In genomic region chr10:93444407-93444806, GRCm38 (mm10) we compare ENCODE assay signal across 14 mouse cellular contexts. TPM values are rescaled to one million over a fixed set of nuclear protein-coding genes. Genes with fewer than 3 reads are reported as not detected.
DNase-seq lines count a peak whose midpoint lies in the region; ATAC-seq and TF ChIP-seq lines count a peak whose summit lies in the region.
"Had no signal": no experiment of that assay in that cellular context is flagged by ENCODE, and none has a peak within 500 bp of the region (broad histone marks: within the 10 kb centered on the region; RNA-seq: fewer than 3 reads in every experiment).

No protein-coding gene starts in this region.

- peak; percentile 65; the same call in 1 of the 2 replicates for ATAC-seq in frontal cortex, adult (ENCODE audit: low TSS enrichment)
- ATAC-seq in liver, embryonic 16.5 days (ENCODE audit: low read depth), result peak; percentile 38; the same call in 1 of the 2 replicates
- no peak for ATAC-seq in liver, embryonic 11.5 days (replicated peaks; ENCODE audit: low FRiP score)
- ATAC-seq in CD4-positive, CD25-positive, alpha-beta regulatory T cell, adult 4 months, result peak; percentile 62
- peak; percentile 59 for ATAC-seq in liver, postnatal 0 days
- ATAC-seq in midbrain, embryonic 11.5 days (ENCODE audit: low FRiP score), result no peak

- no peak overlapping the region for H3K9ac ChIP-seq in liver, embryonic 16.5 days (ENCODE audit: low read depth, low read length)
- H3K9ac ChIP-seq in liver, embryonic 11.5 days (ENCODE audit: low read depth, low read length), result no peak overlapping the region
- no peak overlapping the region for H3K9ac ChIP-seq in liver, postnatal 0 days (replicated peaks)
- H3K9ac ChIP-seq in midbrain, embryonic 11.5 days (ENCODE audit: low read length), result no peak overlapping the region
- H3K9ac ChIP-seq: limb, embryonic 13.5 days had no signal

- no peaks in the 10 kb centered on the region for H3K27me3 ChIP-seq in liver, embryonic 16.5 days (ENCODE audit: control insufficient read depth, insufficient read depth, low read depth, low read length)
- no peaks in the 10 kb centered on the region; the same call in 1 of the 2 replicates for H3K27me3 ChIP-seq in liver, embryonic 11.5 days (replicated peaks; ENCODE audit: control insufficient read depth, insufficient read depth, low read length)
- no peaks in the 10 kb centered on the region for H3K27me3 ChIP-seq in liver, postnatal 0 days (ENCODE audit: insufficient read depth, low read length)
- no peaks in the 10 kb centered on the region for H3K27me3 ChIP-seq in midbrain, embryonic 11.5 days (ENCODE audit: control insufficient read depth, insufficient read depth, low read length)
- H3K27me3 ChIP-seq: limb, embryonic 13.5 days had no signal

- no peak for TF ChIP-seq CTCF in liver, postnatal 0 days (IDR thresholded peaks at IDR 0.05; ENCODE audit: low read depth)

- 30% methylated on average over 9 of the region's 9 CpGs for WGBS in liver, embryonic 16.5 days (ENCODE audit: insufficient replicate concordance)
- WGBS in liver, embryonic 11.5 days, result 61% methylated on average over 9 of the region's 9 CpGs
- 45% methylated on average over 9 of the region's 9 CpGs for WGBS in liver, postnatal 0 days (ENCODE audit: insufficient replicate concordance)
- WGBS in midbrain, embryonic 11.5 days, result 86% methylated on average over 9 of the region's 9 CpGs

- no peak overlapping the region for H3K4me2 ChIP-seq in liver, embryonic 16.5 days (ENCODE audit: low read depth, low read length)
- no peak overlapping the region for H3K4me2 ChIP-seq in liver, embryonic 11.5 days
- H3K4me2 ChIP-seq in liver, postnatal 0 days (ENCODE audit: low read depth, low read length), result peak overlapping the region; percentile 44
- no peak overlapping the region for H3K4me2 ChIP-seq in midbrain, embryonic 11.5 days
- H3K4me2 ChIP-seq: limb, embryonic 13.5 days had no signal

- no peaks in the 10 kb centered on the region for H3K4me1 ChIP-seq in liver, embryonic 16.5 days (ENCODE audit: control insufficient read depth, low read depth, low read length)
- peaks cover 2% of the 10 kb centered on the region; the same call in 1 of the 2 replicates for H3K4me1 ChIP-seq in liver, embryonic 11.5 days (replicated peaks; ENCODE audit: control insufficient read depth, insufficient read depth, low read length)
- peaks cover 2% of the 10 kb centered on the region; the same call in 1 of the 2 replicates for H3K4me1 ChIP-seq in liver, postnatal 0 days (ENCODE audit: insufficient read depth)
- H3K4me1 ChIP-seq in midbrain, embryonic 11.5 days (ENCODE audit: control insufficient read depth, insufficient read depth, low read length), result no peaks in the 10 kb centered on the region
- H3K4me1 ChIP-seq: forebrain, embryonic 10.5 days had no signal

- no peak for DNase-seq in frontal cortex, postnatal 10 days (ENCODE audit: low spot score in 2 of 2)
- DNase-seq in liver, embryonic 11.5 days (ENCODE audit: low spot score), result no peak
- no peak for DNase-seq in liver, postnatal 0 days
- no peak for DNase-seq in midbrain, embryonic 11.5 days (ENCODE audit: low spot score, missing footprints)
- DNase-seq in kidney, postnatal 14 days, result no peak
- DNase-seq: cerebellum, adult 9-10 months; kidney, adult 18-20 months; right cerebral cortex, postnatal 25 days had no signal

- H3K36me3 ChIP-seq in liver, embryonic 16.5 days (ENCODE audit: control insufficient read depth, insufficient read depth), result no peaks in the 10 kb centered on the region
- H3K36me3 ChIP-seq in liver, embryonic 11.5 days (ENCODE audit: control insufficient read depth, insufficient read depth, low read length), result no peaks in the 10 kb centered on the region
- no peaks in the 10 kb centered on the region for H3K36me3 ChIP-seq in liver, postnatal 0 days (replicated peaks; ENCODE audit: insufficient read depth, low read length)
- no peaks in the 10 kb centered on the region for H3K36me3 ChIP-seq in midbrain, embryonic 11.5 days (ENCODE audit: control insufficient read depth, insufficient read depth, low read length)
- H3K36me3 ChIP-seq: forebrain, embryonic 10.5 days; limb, embryonic 13.5 days had no signal

- no peak overlapping the region for H3K4me3 ChIP-seq in liver, embryonic 16.5 days (ENCODE audit: low read depth, low read length)
- no peak overlapping the region for H3K4me3 ChIP-seq in liver, embryonic 11.5 days (ENCODE audit: low read depth, low read length)
- no peak overlapping the region for H3K4me3 ChIP-seq in liver, postnatal 0 days (ENCODE audit: low read depth, low read length)
- no peak overlapping the region for H3K4me3 ChIP-seq in midbrain, embryonic 11.5 days (ENCODE audit: low read depth, low read length)
- H3K4me3 ChIP-seq: forebrain, embryonic 10.5 days; limb, embryonic 13.5 days had no signal

- no peaks in the 10 kb centered on the region for H3K9me3 ChIP-seq in liver, embryonic 16.5 days (replicated peaks; ENCODE audit: control insufficient read depth, low read length)
- H3K9me3 ChIP-seq in liver, embryonic 11.5 days (ENCODE audit: control insufficient read depth, low read length), result no peaks in the 10 kb centered on the region
- H3K9me3 ChIP-seq in liver, postnatal 0 days (ENCODE audit: low read length), result no peaks in the 10 kb centered on the region
- H3K9me3 ChIP-seq in midbrain, embryonic 11.5 days (ENCODE audit: control insufficient read depth, low read length), result no peaks in the 10 kb centered on the region
- H3K9me3 ChIP-seq: forebrain, embryonic 10.5 days; limb, embryonic 13.5 days had no signal

- TF ChIP-seq EP300 in liver, postnatal 0 days (IDR thresholded peaks at IDR 0.05; ENCODE audit: low read depth), result no peak

- peak overlapping the region; percentile 52 for H3K27ac ChIP-seq in liver, embryonic 16.5 days (ENCODE audit: low read length)
- H3K27ac ChIP-seq in liver, embryonic 11.5 days (ENCODE audit: low read depth, low read length), result no peak overlapping the region
- peak overlapping the region; percentile 70 for H3K27ac ChIP-seq in liver, postnatal 0 days (ENCODE audit: low read depth)
- no peak overlapping the region for H3K27ac ChIP-seq in midbrain, embryonic 11.5 days (ENCODE audit: low read depth, low read length)
- H3K27ac ChIP-seq: forebrain, embryonic 10.5 days; limb, embryonic 13.5 days had no signal

RNA-seq across cellular contexts. Expression of gene Lta4h, which starts 8.8 kb away (rescaled TPM):
- 79.5 and 80.1 TPM in 2 replicates for polyA plus RNA-seq in liver, embryonic 16.5 days (2015; fragmentation: Nextera tagmentation; extraction: Ambion mirVana)
- 163 and 185 TPM in 2 replicates for polyA plus RNA-seq in liver, embryonic 11.5 days (2014; fragmentation: Nextera tagmentation; extraction: Ambion mirVana)
- 100 to 1,000 TPM; 241 to 284 TPM for polyA plus RNA-seq in CD4-positive, CD25-positive, alpha-beta regulatory T cell, adult 4 months (2017; shearing (Covaris generic))
- 63.7 and 68.4 TPM in 2 replicates for polyA plus RNA-seq in liver, postnatal 0 days (2015; fragmentation: Nextera tagmentation; extraction: Ambion mirVana)
- polyA plus RNA-seq in midbrain, embryonic 11.5 days (2014; fragmentation: Nextera tagmentation; extraction: Ambion mirVana), result 172 and 190 TPM in 2 replicates

RNA-seq across cellular contexts. Expression of gene Hal, which starts 44.2 kb away (rescaled TPM):
- 9.7 and 10.0 TPM in 2 replicates for polyA plus RNA-seq in liver, embryonic 16.5 days (2015; fragmentation: Nextera tagmentation; extraction: Ambion mirVana)
- 1.1 and 1.3 TPM in 2 replicates for polyA plus RNA-seq in liver, embryonic 11.5 days (2014; fragmentation: Nextera tagmentation; extraction: Ambion mirVana)
- 1 to 10 TPM in 1 of 2 experiments, not detected in 1; 1.0 TPM for polyA plus RNA-seq in CD4-positive, CD25-positive, alpha-beta regulatory T cell, adult 4 months (2017; shearing (Covaris generic))
- 30.0 and 44.0 TPM in 2 replicates for polyA plus RNA-seq in liver, postnatal 0 days (2015; fragmentation: Nextera tagmentation; extraction: Ambion mirVana)
- 0.10 TPM in 1 of 2 replicates, not detected in the other for polyA plus RNA-seq in midbrain, embryonic 11.5 days (2014; fragmentation: Nextera tagmentation; extraction: Ambion mirVana)
- polyA plus RNA-seq: embryonic facial prominence, embryonic 11.5 days had no signal

Comparison
In these comparisons a context has a peak if more than half of its experiments do, and no peak if none do; other contexts are left out.
1. ATAC-seq: peak in frontal cortex, adult (single experiment), liver, embryonic 16.5 days (single experiment), CD4-positive, CD25-positive, alpha-beta regulatory T cell, adult 4 months (single experiment) and liver, postnatal 0 days (single experiment); none in liver, embryonic 11.5 days (single experiment) and midbrain, embryonic 11.5 days (single experiment).
2. H3K27ac ChIP-seq: peak in liver, embryonic 16.5 days (single experiment) and liver, postnatal 0 days (single experiment); none in liver, embryonic 11.5 days (single experiment) and midbrain, embryonic 11.5 days (single experiment).